In the genomic region with DNA sequence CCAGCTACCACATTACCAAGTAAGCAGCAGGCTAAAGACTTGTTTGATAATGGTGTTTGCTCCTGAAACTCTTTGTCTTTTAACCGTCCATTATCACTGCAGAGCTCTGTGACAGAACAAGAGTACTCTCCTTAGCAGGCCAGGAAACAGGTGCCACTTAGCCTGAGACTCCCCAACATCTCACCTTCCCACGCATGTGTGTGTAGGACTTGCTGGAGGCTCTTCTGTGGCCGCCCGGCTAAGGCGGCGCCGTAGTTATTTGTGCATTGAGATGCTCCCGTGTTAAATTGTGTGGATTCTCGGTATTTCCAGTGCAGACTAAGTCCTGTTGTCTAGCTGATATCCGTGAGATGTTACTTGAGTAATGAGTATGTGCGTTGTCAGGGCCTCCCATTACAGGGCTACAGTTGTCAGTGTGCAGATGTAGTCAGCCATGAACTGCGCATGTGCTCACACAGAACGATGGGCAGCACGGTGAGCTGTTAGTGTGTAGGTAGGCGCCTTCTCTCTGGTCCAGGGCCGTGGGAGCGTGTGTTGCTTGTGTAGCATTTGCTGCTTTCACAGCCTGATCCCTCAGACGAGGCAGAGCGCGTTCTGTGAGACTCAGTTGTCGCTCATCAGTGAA, we compare ENCODE assay signal across 22 mouse cellular contexts. TPM values are rescaled to one million over a fixed set of nuclear protein-coding genes. Genes with fewer than 3 reads are reported as not detected.
DNase-seq lines count a peak whose midpoint lies in the region; ATAC-seq and TF ChIP-seq lines count a peak whose summit lies in the region.
"Had no signal": no experiment of that assay in that cellular context is flagged by ENCODE, and none has a peak within 500 bp of the region (broad histone marks: within the 10 kb centered on the region; RNA-seq: fewer than 3 reads in every experiment).

No protein-coding gene starts in this region.

- ATAC-seq in megakaryocyte, adult 5-6 weeks (ENCODE audit: poor library complexity, severe bottlenecking), result no peak
- ATAC-seq in neural tube, embryonic 15.5 days (ENCODE audit: low FRiP score), result no peak
- ATAC-seq: forebrain, embryonic 13.5 days; hindbrain, embryonic 16.5 days; inflammation-experienced regulatory T-cells, adult 6 months had no signal

- H3K9me3 ChIP-seq in megakaryocyte, embryonic 14.5 days, result no peaks in the 10 kb centered on the region
- no peaks in the 10 kb centered on the region for H3K9me3 ChIP-seq in E14TG2a.4 (ENCODE audit: low read length)
- no peaks in the 10 kb centered on the region for H3K9me3 ChIP-seq in neural tube, embryonic 15.5 days (replicated peaks)
- H3K9me3 ChIP-seq: embryonic facial prominence, embryonic 13.5 days; forebrain, embryonic 13.5 days; G1E; heart, embryonic 13.5 days; hindbrain, embryonic 12.5 days had no signal

- H3K27me3 ChIP-seq in megakaryocyte, embryonic 14.5 days (replicated peaks), result no peaks in the 10 kb centered on the region
- H3K27me3 ChIP-seq in E14TG2a.4 (ENCODE audit: insufficient read depth, low read length), result no peaks in the 10 kb centered on the region
- H3K27me3 ChIP-seq in neural tube, embryonic 15.5 days (replicated peaks), result no peaks in the 10 kb centered on the region
- H3K27me3 ChIP-seq: CH12.LX; embryonic facial prominence, embryonic 13.5 days; forebrain, embryonic 13.5 days; heart, embryonic 13.5 days; hindbrain, embryonic 12.5 days had no signal

- TF ChIP-seq CTCF in E14TG2a.4 (conservative IDR thresholded peaks at IDR 0.05; ENCODE audit: low read length), result no peak

- no peak overlapping the region for H3K27ac ChIP-seq in neural tube, embryonic 15.5 days (replicated peaks)
- H3K27ac ChIP-seq: embryonic facial prominence, embryonic 13.5 days; forebrain, embryonic 13.5 days; gastrocnemius, adult 2 months; heart, embryonic 13.5 days; hindbrain, embryonic 12.5 days had no signal

- no peak overlapping the region for H3K9ac ChIP-seq in neural tube, embryonic 15.5 days (replicated peaks)
- H3K9ac ChIP-seq: embryonic facial prominence, embryonic 13.5 days; forebrain, embryonic 13.5 days; heart, embryonic 13.5 days; hindbrain, embryonic 12.5 days had no signal

- H3K4me1 ChIP-seq in megakaryocyte, embryonic 14.5 days, result peaks cover 3% of the 10 kb centered on the region; the same call in 1 of the 2 replicates
- H3K4me1 ChIP-seq in E14TG2a.4 (replicated peaks; ENCODE audit: low read depth, low read length), result peaks cover 53% of the 10 kb centered on the region
- H3K4me1 ChIP-seq in neural tube, embryonic 15.5 days, result no peaks in the 10 kb centered on the region
- H3K4me1 ChIP-seq: embryonic facial prominence, embryonic 13.5 days; forebrain, embryonic 13.5 days; heart, embryonic 13.5 days; hindbrain, embryonic 12.5 days had no signal

- peaks cover 100% of the 10 kb centered on the region for H3K36me3 ChIP-seq in megakaryocyte, embryonic 14.5 days (replicated peaks; ENCODE audit: low read length)
- H3K36me3 ChIP-seq in E14TG2a.4 (ENCODE audit: insufficient read depth, low read length), result peaks cover 88% of the 10 kb centered on the region
- H3K36me3 ChIP-seq in neural tube, embryonic 15.5 days, result peaks cover 86% of the 10 kb centered on the region

- peak; percentile 42 to 58 for DNase-seq in frontal cortex, postnatal 36 days (ENCODE audit: low spot score in 2 of 2)
- DNase-seq in frontal cortex, postnatal 25 days (ENCODE audit: low spot score in 2 of 2), result no peak
- DNase-seq in R1 (ENCODE audit: low read depth, low spot score), result peak; percentile 16
- DNase-seq: adrenal gland, postnatal 10 days; cerebellum, adult 18-20 months; cerebellum, adult 9-11 months; cerebellum, postnatal 36 days; gastrocnemius, adult 2 months; gastrocnemius, postnatal 25 days; heart, postnatal 36 days had no signal

- H3K4me2 ChIP-seq in neural tube, embryonic 15.5 days, result no peak overlapping the region
- H3K4me2 ChIP-seq: embryonic facial prominence, embryonic 13.5 days; forebrain, embryonic 13.5 days; heart, embryonic 13.5 days; hindbrain, embryonic 12.5 days had no signal

- peak overlapping the region; percentile 46 for H3K4me3 ChIP-seq in megakaryocyte, embryonic 14.5 days (replicated peaks)
- 0 out of 2 replicates have a peak overlapping the region, but pooled peaks have one; percentile 3 for H3K4me3 ChIP-seq in E14TG2a.4 (replicated peaks; ENCODE audit: low read length)
- H3K4me3 ChIP-seq in neural tube, embryonic 15.5 days (replicated peaks), result no peak overlapping the region
- H3K4me3 ChIP-seq: embryonic facial prominence, embryonic 13.5 days; forebrain, embryonic 13.5 days; gastrocnemius, adult 2 months; heart, embryonic 13.5 days; hindbrain, embryonic 12.5 days had no signal

- 96% methylated on average over 21 of the region's 21 CpGs for WGBS in neural tube, embryonic 15.5 days

RNA-seq across cellular contexts. Expression of a gene that starts 26.7 kb away (rescaled TPM):
- polyA plus RNA-seq in megakaryocyte, embryonic 14.5 days (2012; ENCODE audit: insufficient read depth, low replicate concordance), result 3.1 and 16.9 TPM in 2 replicates
- not detected in 2 replicates for total RNA-seq in megakaryocyte, adult 5-6 weeks (2015)
- total RNA-seq in megakaryocyte, adult 5-6 weeks (2017), result not detected in 2 replicates
- 4.2 and 4.5 TPM in 2 replicates for polyA plus RNA-seq in neural tube, embryonic 15.5 days (2015; fragmentation: Nextera tagmentation; extraction: Ambion mirVana)
- total RNA-seq: gastrocnemius, adult 2 months; gastrocnemius, postnatal 25 days; heart, postnatal 36 days had no signal
- polyA plus RNA-seq: inflammation-experienced regulatory T-cells, adult 6 months had no signal

RNA-seq across cellular contexts. Expression of a gene that starts 27.2 kb away (rescaled TPM):
- 84.7 and 135 TPM in 2 replicates for polyA plus RNA-seq in megakaryocyte, embryonic 14.5 days (2012; ENCODE audit: insufficient read depth, low replicate concordance)
- 130 and 146 TPM in 2 replicates for total RNA-seq in megakaryocyte, adult 5-6 weeks (2015)
- 46.2 and 51.1 TPM in 2 replicates for total RNA-seq in megakaryocyte, adult 5-6 weeks (2017)
- polyA plus RNA-seq in neural tube, embryonic 15.5 days (2015; fragmentation: Nextera tagmentation; extraction: Ambion mirVana), result 127 and 143 TPM in 2 replicates

Comparison
In these comparisons a context has a peak if more than half of its experiments do, and no peak if none do; other contexts are left out.
1. DNase-seq: peak in frontal cortex, postnatal 36 days (2 of 2) and R1 (single experiment); none in frontal cortex, postnatal 25 days (0 of 2).